Comparison of ENCODE assay signal across 29 mouse cellular contexts in the genomic region with DNA sequence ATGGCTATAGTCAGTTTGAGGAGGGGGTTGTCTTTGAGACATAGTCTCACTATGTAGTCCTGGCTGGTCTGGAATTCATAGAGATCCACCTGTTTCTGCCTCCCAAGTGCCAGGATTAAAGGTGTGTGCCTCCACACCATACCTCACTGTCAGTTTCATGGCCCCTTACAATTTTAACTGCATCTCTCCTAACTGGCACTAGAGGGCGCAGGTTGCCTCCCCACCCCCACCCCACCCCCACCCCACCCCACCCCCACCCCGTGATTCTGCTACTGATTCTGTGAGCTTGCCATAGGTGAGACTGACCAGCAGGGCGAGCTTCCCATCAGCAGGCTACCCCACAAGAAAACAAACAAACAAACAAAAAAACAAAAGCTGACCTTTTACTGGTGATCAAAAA. TPM values are rescaled to one million over a fixed set of nuclear protein-coding genes. Genes with fewer than 3 reads are reported as not detected.
DNase-seq lines count a peak whose midpoint lies in the region; ATAC-seq and TF ChIP-seq lines count a peak whose summit lies in the region.
"Had no signal": no experiment of that assay in that cellular context is flagged by ENCODE, and none has a peak within 500 bp of the region (broad histone marks: within the 10 kb centered on the region; RNA-seq: fewer than 3 reads in every experiment).

No protein-coding gene starts in this region.

- H3K27me3 ChIP-seq in kidney, adult 2 months (replicated peaks; ENCODE audit: control insufficient read depth, insufficient read depth, low read length), result no peaks in the 10 kb centered on the region
- no peaks in the 10 kb centered on the region for H3K27me3 ChIP-seq in kidney, embryonic 14.5 days (ENCODE audit: control insufficient read depth, insufficient read depth, low read length)
- no peaks in the 10 kb centered on the region for H3K27me3 ChIP-seq in hindbrain, embryonic 11.5 days (ENCODE audit: control insufficient read depth, insufficient read depth, low read length)
- H3K27me3 ChIP-seq: embryonic facial prominence, embryonic 12.5 days; forebrain, embryonic 15.5 days; heart, embryonic 15.5 days; liver, embryonic 13.5 days; neural tube, embryonic 15.5 days; stomach, embryonic 15.5 days had no signal

- no peaks in the 10 kb centered on the region for H3K9me3 ChIP-seq in kidney, embryonic 14.5 days (ENCODE audit: control insufficient read depth, low read length)
- H3K9me3 ChIP-seq in hindbrain, embryonic 11.5 days (ENCODE audit: control insufficient read depth, low read length), result no peaks in the 10 kb centered on the region
- H3K9me3 ChIP-seq: forebrain, embryonic 15.5 days; heart, embryonic 15.5 days; liver, embryonic 13.5 days; neural tube, embryonic 15.5 days; stomach, embryonic 15.5 days had no signal

- no peaks in the 10 kb centered on the region for H3K36me3 ChIP-seq in kidney, adult 2 months (ENCODE audit: control insufficient read depth, insufficient read depth, low read length)
- H3K36me3 ChIP-seq in kidney, embryonic 14.5 days (ENCODE audit: control insufficient read depth, insufficient read depth, low read length), result no peaks in the 10 kb centered on the region
- no peaks in the 10 kb centered on the region for H3K36me3 ChIP-seq in hindbrain, embryonic 11.5 days (ENCODE audit: control insufficient read depth, insufficient read depth, low read length)
- H3K36me3 ChIP-seq: embryonic facial prominence, embryonic 12.5 days; forebrain, embryonic 15.5 days; heart, embryonic 15.5 days; hindbrain, embryonic 12.5 days; liver, embryonic 13.5 days; neural tube, embryonic 15.5 days; stomach, embryonic 15.5 days had no signal

- no peak overlapping the region for H3K4me2 ChIP-seq in kidney, embryonic 14.5 days (replicated peaks; ENCODE audit: low read depth, low read length)
- H3K4me2 ChIP-seq in hindbrain, embryonic 11.5 days (replicated peaks; ENCODE audit: low read depth, low read length), result no peak overlapping the region
- H3K4me2 ChIP-seq: embryonic facial prominence, embryonic 12.5 days; forebrain, embryonic 15.5 days; heart, embryonic 15.5 days; hindbrain, embryonic 12.5 days; liver, embryonic 13.5 days; neural tube, embryonic 15.5 days; stomach, embryonic 15.5 days had no signal

- DNase-seq in kidney, adult 2 months, result no peak
- no peak for DNase-seq in lung, adult 2 months
- DNase-seq in lung, adult 18-20 months, result no peak
- DNase-seq in ES-CJ7 (ENCODE audit: low read depth, low spot score), result peak; percentile 26
- DNase-seq in ZHBTc4 (ENCODE audit: low read depth, low spot score), result peak; percentile 29
- no peak for DNase-seq in adrenal gland, adult 8-10 months
- DNase-seq in hindbrain, embryonic 11.5 days (ENCODE audit: low spot score), result no peak
- DNase-seq: adrenal gland, postnatal 14 days; B cell, adult 2 months; cerebellum, adult 11 months; cerebellum, adult 9-10 months; cerebellum, postnatal 36 days; kidney, adult 18-20 months; kidney, postnatal 4 days; layer of hippocampus, adult 9-11 months; liver, embryonic 13.5 days; midbrain, embryonic 14.5 days; right cerebral cortex, postnatal 25 days; thymus, postnatal 14 days had no signal

- no peak for TF ChIP-seq POLR2A in kidney, adult 2 months (IDR thresholded peaks at IDR 0.05; ENCODE audit: low read depth, low read length)
- no peak for TF ChIP-seq POLR2A in lung, adult 2 months (IDR thresholded peaks at IDR 0.05; ENCODE audit: borderline replicate concordance, extremely low read depth, low read depth, low read length)

- no peak overlapping the region for H3K27ac ChIP-seq in kidney, adult 2 months (ENCODE audit: insufficient read depth, low read depth, low read length)
- H3K27ac ChIP-seq in kidney, embryonic 14.5 days (ENCODE audit: low read depth, low read length), result no peak overlapping the region
- no peak overlapping the region for H3K27ac ChIP-seq in hindbrain, embryonic 11.5 days (ENCODE audit: low read depth, low read length)
- H3K27ac ChIP-seq: embryonic facial prominence, embryonic 12.5 days; forebrain, embryonic 15.5 days; heart, embryonic 15.5 days; hindbrain, embryonic 12.5 days; kidney, postnatal 0 days; liver, embryonic 13.5 days; macrophage; neural tube, embryonic 15.5 days; stomach, embryonic 15.5 days had no signal

- H3K4me1 ChIP-seq in kidney, adult 2 months (ENCODE audit: control insufficient read depth, insufficient read depth, low read length), result no peaks in the 10 kb centered on the region
- H3K4me1 ChIP-seq in kidney, embryonic 14.5 days (ENCODE audit: control insufficient read depth, insufficient read depth, low read length), result 0 out of 2 replicates have a peak, but pooled peaks cover 3% of the 10 kb centered on the region
- no peaks in the 10 kb centered on the region for H3K4me1 ChIP-seq in lung, adult 2 months (ENCODE audit: control insufficient read depth, insufficient read depth, low read length)
- no peaks in the 10 kb centered on the region for H3K4me1 ChIP-seq in hindbrain, embryonic 11.5 days (replicated peaks; ENCODE audit: control insufficient read depth, insufficient read depth, low read length)
- H3K4me1 ChIP-seq: forebrain, embryonic 15.5 days; liver, embryonic 13.5 days had no signal

- ATAC-seq in kidney, embryonic 14.5 days (ENCODE audit: low FRiP score, low TSS enrichment), result no peak
- ATAC-seq in hindbrain, embryonic 11.5 days (ENCODE audit: low FRiP score), result no peak
- ATAC-seq: forebrain, embryonic 15.5 days had no signal

- no peak overlapping the region for H3K4me3 ChIP-seq in kidney, adult 2 months (ENCODE audit: insufficient read depth, low read depth, low read length)
- H3K4me3 ChIP-seq in kidney, embryonic 14.5 days (ENCODE audit: low read length), result no peak overlapping the region
- H3K4me3 ChIP-seq in lung, adult 2 months (replicated peaks; ENCODE audit: extremely low read depth, low read depth, low read length), result no peak overlapping the region
- no peak overlapping the region for H3K4me3 ChIP-seq in hindbrain, embryonic 11.5 days (ENCODE audit: low read depth, low read length)
- H3K4me3 ChIP-seq: embryonic facial prominence, embryonic 12.5 days; forebrain, embryonic 15.5 days; heart, embryonic 15.5 days; hindbrain, embryonic 12.5 days; liver, embryonic 13.5 days; neural tube, embryonic 15.5 days; stomach, embryonic 15.5 days had no signal

- no peak overlapping the region for H3K9ac ChIP-seq in kidney, embryonic 14.5 days (ENCODE audit: low read depth, low read length)
- no peak overlapping the region for H3K9ac ChIP-seq in hindbrain, embryonic 11.5 days (ENCODE audit: low read depth, low read length)
- H3K9ac ChIP-seq: embryonic facial prominence, embryonic 12.5 days; forebrain, embryonic 15.5 days; heart, embryonic 15.5 days; hindbrain, embryonic 12.5 days; liver, embryonic 13.5 days; neural tube, embryonic 15.5 days; stomach, embryonic 15.5 days had no signal

- WGBS in kidney, adult 2 months, result 47% methylated on average over 3 of the region's 3 CpGs
- 67% methylated on average over 3 of the region's 3 CpGs for WGBS in kidney, embryonic 14.5 days
- WGBS in lung, adult 2 months, result 47% methylated on average over 3 of the region's 3 CpGs
- WGBS in hindbrain, embryonic 11.5 days, result 60% methylated on average over 3 of the region's 3 CpGs

- TF ChIP-seq CTCF in kidney, adult 2 months (conservative IDR thresholded peaks at IDR 0.05; ENCODE audit: insufficient read depth, insufficient read length, low read depth, low read length), result peak; percentile 20; the same call in 1 of the 2 replicates
- TF ChIP-seq CTCF in lung, adult 2 months (IDR thresholded peaks at IDR 0.05; ENCODE audit: insufficient read depth, low read length), result 0 out of 2 replicates have a peak, but pooled peaks have one; percentile 5

RNA-seq across cellular contexts. Expression of gene Itga11, which starts 36.7 kb away (rescaled TPM):
- 0.35 and 0.41 TPM in 2 replicates for polyA plus RNA-seq in kidney, adult 2 months (2012; rRNA removed)
- polyA plus RNA-seq in kidney, embryonic 14.5 days (2014; fragmentation: Nextera tagmentation; extraction: Ambion mirVana), result 0.44 and 0.95 TPM in 2 replicates
- 0.70 and 1.1 TPM in 2 replicates for polyA plus RNA-seq in lung, adult 2 months (2012; rRNA removed)
- total RNA-seq in adrenal gland, adult 8-10 months (2022), result 1 to 10 TPM; 2.1 to 3.3 (median 2.3) TPM
- polyA plus RNA-seq in hindbrain, embryonic 11.5 days (2014; fragmentation: Nextera tagmentation; extraction: Ambion mirVana), result 2.9 and 3.0 TPM in 2 replicates
- total RNA-seq: megakaryocyte-erythroid progenitor cell, adult 5-6 weeks had no signal
- polyA plus RNA-seq: macrophage had no signal

Comparison
In these comparisons a context has a peak if more than half of its experiments do, and no peak if none do; other contexts are left out.
1. DNase-seq: peak in ES-CJ7 (single experiment) and ZHBTc4 (single experiment); none in kidney, adult 2 months (single experiment), lung, adult 2 months (single experiment), lung, adult 18-20 months (0 of 2), adrenal gland, adult 8-10 months (single experiment) and hindbrain, embryonic 11.5 days (single experiment).